Mouse (Mus musculus) induced T-regulatory cell, adult 2 months (primary cell): ENCODE measurements at regions not wholly inside any gene's neighbourhood (a gene's known extent, or its start where the extent isn't known, plus 50 kb on each side); places are given as distances from the start of the nearest gene placed in this dataset.

ENCODE experiments used
- DNase-seq: peaks from one replicate; pipeline ENCODE4 v3.0.0-alpha.2; 2012; ENCODE audit warnings: low read depth

- DNase-seq: no peak
Measured at GRCm38 (mm10) chr10:98309667-98310066, 583.1 kb upstream of the C030005K15Rik start.

GRCm38 (mm10) chr10:98311403-98311802, 584.8 kb upstream of the C030005K15Rik start:
- no peak for DNase-seq

GRCm38 (mm10) chr10:98318416-98318815, 591.9 kb upstream of the C030005K15Rik start:
- DNase-seq: no peak

GRCm38 (mm10) chr10:98323846-98324245, 590.4 kb upstream of the Atp2b1 start:
- no peak for DNase-seq

- DNase-seq: no peak
Measured at GRCm38 (mm10) chr10:98324591-98324990, 589.6 kb upstream of the Atp2b1 start.

- no peak for DNase-seq
Measured at GRCm38 (mm10) chr10:98325720-98326119, 588.5 kb upstream of the Atp2b1 start.

GRCm38 (mm10) chr10:98332682-98333081, 581.5 kb upstream of the Atp2b1 start:
- no peak for DNase-seq

- no peak for DNase-seq
Measured at GRCm38 (mm10) chr10:98333411-98334067, 580.7 kb upstream of the Atp2b1 start.

GRCm38 (mm10) chr10:98343827-98344226, 570.4 kb upstream of the Atp2b1 start:
- DNase-seq: no peak

GRCm38 (mm10) chr10:98349466-98349865, 564.7 kb upstream of the Atp2b1 start:
- no peak for DNase-seq

GRCm38 (mm10) chr10:98350318-98350926, 563.8 kb upstream of the Atp2b1 start:
- DNase-seq: no peak

- DNase-seq: no peak
Measured at GRCm38 (mm10) chr10:98352061-98352460, 562.1 kb upstream of the Atp2b1 start.

GRCm38 (mm10) chr10:98354486-98354885, 559.7 kb upstream of the Atp2b1 start:
- no peak for DNase-seq

GRCm38 (mm10) chr10:98364604-98365003, 549.6 kb upstream of the Atp2b1 start:
- DNase-seq: no peak

GRCm38 (mm10) chr10:98372561-98372960, 541.6 kb upstream of the Atp2b1 start:
- DNase-seq: no peak

GRCm38 (mm10) chr10:98373314-98373713, 540.9 kb upstream of the Atp2b1 start:
- no peak for DNase-seq

GRCm38 (mm10) chr10:98374684-98375083, 539.5 kb upstream of the Atp2b1 start:
- no peak for DNase-seq

GRCm38 (mm10) chr10:98388543-98388942, 525.7 kb upstream of the Atp2b1 start:
- no peak for DNase-seq

- no peak for DNase-seq
Measured at GRCm38 (mm10) chr10:98399864-98400263, 514.3 kb upstream of the Atp2b1 start.

- no peak for DNase-seq
Measured at GRCm38 (mm10) chr10:98417807-98418743, 496.1 kb upstream of the Atp2b1 start.

- no peak for DNase-seq
Measured at GRCm38 (mm10) chr10:98424450-98424849, 489.8 kb upstream of the Atp2b1 start.

GRCm38 (mm10) chr10:98434974-98435373, 479.2 kb upstream of the Atp2b1 start:
- no peak for DNase-seq

GRCm38 (mm10) chr10:98461538-98461937, 452.7 kb upstream of the Atp2b1 start:
- no peak for DNase-seq
